Comparison of ENCODE assay signal across 19 mouse cellular contexts in genomic region chr9:110687061-110687460, GRCm38 (mm10). TPM values are rescaled to one million over a fixed set of nuclear protein-coding genes. Genes with fewer than 3 reads are reported as not detected.
A peak's percentile ranks its signal among the peaks of the same experiment; 100 is the strongest.
DNase-seq lines count a peak whose midpoint lies in the region; ATAC-seq and TF ChIP-seq lines count a peak whose summit lies in the region.
"Had no signal": no experiment of that assay in that cellular context is flagged by ENCODE, and none has a peak within 500 bp of the region (broad histone marks: within the 10 kb centered on the region; RNA-seq: fewer than 3 reads in every experiment).

No protein-coding gene starts in this region.

- WGBS in hindbrain, postnatal 0 days, result 65% methylated on average over 5 of the region's 5 CpGs
- 43% methylated on average over 5 of the region's 5 CpGs for WGBS in hindbrain, embryonic 11.5 days
- WGBS in liver, postnatal 0 days (ENCODE audit: insufficient replicate concordance), result 85% methylated on average over 5 of the region's 5 CpGs
- WGBS in liver, embryonic 12.5 days (ENCODE audit: insufficient replicate concordance), result 81% methylated on average over 5 of the region's 5 CpGs
- WGBS in intestine, postnatal 0 days, result 67% methylated on average over 5 of the region's 5 CpGs

- no peaks in the 10 kb centered on the region for H3K36me3 ChIP-seq in hindbrain, postnatal 0 days (ENCODE audit: insufficient read depth, low read length)
- no peaks in the 10 kb centered on the region for H3K36me3 ChIP-seq in hindbrain, embryonic 11.5 days (ENCODE audit: control insufficient read depth, insufficient read depth, low read length)
- H3K36me3 ChIP-seq in liver, postnatal 0 days (replicated peaks; ENCODE audit: insufficient read depth, low read length), result no peaks in the 10 kb centered on the region; the same call in 1 of the 2 replicates
- no peaks in the 10 kb centered on the region for H3K36me3 ChIP-seq in liver, embryonic 12.5 days
- no peaks in the 10 kb centered on the region; the same call in 1 of the 2 replicates for H3K36me3 ChIP-seq in intestine, postnatal 0 days (ENCODE audit: control insufficient read depth, insufficient read depth)
- H3K36me3 ChIP-seq: heart, embryonic 13.5 days; limb, embryonic 12.5 days; liver, embryonic 15.5 days had no signal

- ATAC-seq in hindbrain, postnatal 0 days, result no peak
- ATAC-seq in hindbrain, embryonic 11.5 days (ENCODE audit: low FRiP score), result no peak
- no peak for ATAC-seq in liver, postnatal 0 days
- no peak for ATAC-seq in liver, embryonic 12.5 days
- no peak for ATAC-seq in intestine, postnatal 0 days

- H3K9ac ChIP-seq in hindbrain, postnatal 0 days (replicated peaks; ENCODE audit: low read length), result no peak overlapping the region
- H3K9ac ChIP-seq in hindbrain, embryonic 11.5 days (ENCODE audit: low read depth, low read length), result no peak overlapping the region
- no peak overlapping the region for H3K9ac ChIP-seq in liver, postnatal 0 days (replicated peaks)
- no peak overlapping the region for H3K9ac ChIP-seq in liver, embryonic 12.5 days
- no peak overlapping the region for H3K9ac ChIP-seq in intestine, postnatal 0 days (ENCODE audit: low read depth, low read length)
- H3K9ac ChIP-seq: heart, embryonic 13.5 days; hindbrain, embryonic 14.5 days; limb, embryonic 12.5 days; liver, embryonic 15.5 days had no signal

- H3K4me1 ChIP-seq in hindbrain, postnatal 0 days (ENCODE audit: insufficient read depth, low read length), result peaks cover 32% of the 10 kb centered on the region; the same call in 1 of the 2 replicates
- H3K4me1 ChIP-seq in hindbrain, embryonic 11.5 days (replicated peaks; ENCODE audit: control insufficient read depth, insufficient read depth, low read length), result peaks cover 13% of the 10 kb centered on the region
- H3K4me1 ChIP-seq in liver, postnatal 0 days (ENCODE audit: insufficient read depth), result peaks cover 44% of the 10 kb centered on the region
- H3K4me1 ChIP-seq in liver, embryonic 12.5 days, result peaks cover 60% of the 10 kb centered on the region
- peaks cover 15% of the 10 kb centered on the region for H3K4me1 ChIP-seq in intestine, postnatal 0 days (replicated peaks; ENCODE audit: control insufficient read depth, insufficient read depth, low read length)

- H3K27ac ChIP-seq in hindbrain, postnatal 0 days, result no peak overlapping the region
- H3K27ac ChIP-seq in hindbrain, embryonic 11.5 days (ENCODE audit: low read depth, low read length), result no peak overlapping the region
- no peak overlapping the region for H3K27ac ChIP-seq in liver, postnatal 0 days (ENCODE audit: low read depth)
- no peak overlapping the region for H3K27ac ChIP-seq in liver, embryonic 12.5 days
- H3K27ac ChIP-seq in intestine, postnatal 0 days (ENCODE audit: low read depth, low read length), result no peak overlapping the region
- H3K27ac ChIP-seq: heart, embryonic 13.5 days; hindbrain, embryonic 14.5 days; limb, embryonic 12.5 days; liver, embryonic 15.5 days had no signal

- H3K4me2 ChIP-seq in hindbrain, postnatal 0 days (ENCODE audit: low read depth, low read length), result no peak overlapping the region
- no peak overlapping the region for H3K4me2 ChIP-seq in hindbrain, embryonic 11.5 days (replicated peaks; ENCODE audit: low read depth, low read length)
- H3K4me2 ChIP-seq in liver, postnatal 0 days (ENCODE audit: low read depth, low read length), result no peak overlapping the region
- H3K4me2 ChIP-seq in liver, embryonic 12.5 days, result no peak overlapping the region
- no peak overlapping the region for H3K4me2 ChIP-seq in intestine, postnatal 0 days (replicated peaks; ENCODE audit: low read depth)
- H3K4me2 ChIP-seq: heart, embryonic 13.5 days; hindbrain, embryonic 14.5 days; limb, embryonic 12.5 days; liver, embryonic 15.5 days had no signal

- no peaks in the 10 kb centered on the region for H3K27me3 ChIP-seq in hindbrain, postnatal 0 days (ENCODE audit: insufficient read depth, low read length)
- H3K27me3 ChIP-seq in hindbrain, embryonic 11.5 days (ENCODE audit: control insufficient read depth, insufficient read depth, low read length), result no peaks in the 10 kb centered on the region
- no peaks in the 10 kb centered on the region for H3K27me3 ChIP-seq in liver, postnatal 0 days (ENCODE audit: insufficient read depth, low read length)
- H3K27me3 ChIP-seq in liver, embryonic 12.5 days (replicated peaks), result no peaks in the 10 kb centered on the region
- no peaks in the 10 kb centered on the region for H3K27me3 ChIP-seq in intestine, postnatal 0 days (replicated peaks; ENCODE audit: control insufficient read depth, insufficient read depth, low read length)
- H3K27me3 ChIP-seq: heart, embryonic 13.5 days; limb, embryonic 12.5 days; liver, embryonic 15.5 days had no signal

- peak; percentile 52 to 62 for DNase-seq in cerebellum, postnatal 10 days
- DNase-seq in cerebellum, adult 9-10 months, result no peak
- no peak for DNase-seq in hindbrain, postnatal 0 days (ENCODE audit: low spot score)
- DNase-seq in hindbrain, embryonic 11.5 days (ENCODE audit: low spot score), result no peak
- DNase-seq in liver, postnatal 0 days, result no peak
- no peak for DNase-seq in adrenal gland, postnatal 10 days
- DNase-seq: embryo, embryonic 11 days; gastrocnemius, postnatal 14 days; heart, adult 18-20 months; kidney, adult 11 months; lung, postnatal 36 days; thymus, postnatal 14 days had no signal

- TF ChIP-seq CTCF in hindbrain, postnatal 0 days (IDR thresholded peaks at IDR 0.05; ENCODE audit: low read depth), result peak; percentile 50; the same call in 1 of the 2 replicates
- TF ChIP-seq CTCF in liver, postnatal 0 days (IDR thresholded peaks at IDR 0.05; ENCODE audit: low read depth), result 0 out of 2 replicates have a peak, but pooled peaks have one; percentile 2
- TF ChIP-seq CTCF in intestine, postnatal 0 days (IDR thresholded peaks at IDR 0.05; ENCODE audit: low read depth), result peak; percentile 59

- H3K4me3 ChIP-seq in hindbrain, postnatal 0 days (ENCODE audit: low read length), result no peak overlapping the region
- H3K4me3 ChIP-seq in hindbrain, embryonic 11.5 days (ENCODE audit: low read depth, low read length), result no peak overlapping the region
- no peak overlapping the region for H3K4me3 ChIP-seq in liver, postnatal 0 days (ENCODE audit: low read depth, low read length)
- H3K4me3 ChIP-seq in liver, embryonic 12.5 days, result no peak overlapping the region
- no peak overlapping the region for H3K4me3 ChIP-seq in intestine, postnatal 0 days (ENCODE audit: low read depth, low read length)
- H3K4me3 ChIP-seq: heart, embryonic 13.5 days; limb, embryonic 12.5 days; liver, embryonic 15.5 days had no signal

- H3K9me3 ChIP-seq in hindbrain, postnatal 0 days (ENCODE audit: low read length), result no peaks in the 10 kb centered on the region
- H3K9me3 ChIP-seq in hindbrain, embryonic 11.5 days (ENCODE audit: control insufficient read depth, low read length), result no peaks in the 10 kb centered on the region
- no peaks in the 10 kb centered on the region for H3K9me3 ChIP-seq in liver, postnatal 0 days (ENCODE audit: low read length)
- H3K9me3 ChIP-seq in liver, embryonic 12.5 days (replicated peaks), result no peaks in the 10 kb centered on the region
- no peaks in the 10 kb centered on the region for H3K9me3 ChIP-seq in intestine, postnatal 0 days (ENCODE audit: control insufficient read depth)
- H3K9me3 ChIP-seq: heart, embryonic 13.5 days; limb, embryonic 12.5 days; liver, embryonic 15.5 days had no signal

- TF ChIP-seq EP300 in liver, postnatal 0 days (IDR thresholded peaks at IDR 0.05; ENCODE audit: low read depth), result no peak

RNA-seq across cellular contexts. Expression of gene Ccdc12, which starts 30.8 kb away (rescaled TPM):
- 15.0 and 17.0 TPM in 2 replicates for total RNA-seq in hindbrain, postnatal 0 days (2014; rRNA removed)
- 108 and 113 TPM in 2 replicates for polyA plus RNA-seq in hindbrain, postnatal 0 days (2015; fragmentation: Nextera tagmentation; extraction: Ambion mirVana)
- polyA plus RNA-seq in hindbrain, embryonic 11.5 days (2014; fragmentation: Nextera tagmentation; extraction: Ambion mirVana), result 141 and 145 TPM in 2 replicates
- 69.3 and 71.1 TPM in 2 replicates for polyA plus RNA-seq in liver, postnatal 0 days (2015; fragmentation: Nextera tagmentation; extraction: Ambion mirVana)
- 103 and 105 TPM in 2 replicates for polyA plus RNA-seq in liver, embryonic 12.5 days (2016; fragmentation: Nextera tagmentation; extraction: Ambion mirVana)
- 122 and 124 TPM in 2 replicates for polyA plus RNA-seq in intestine, postnatal 0 days (2015; fragmentation: Nextera tagmentation; extraction: Ambion mirVana)
- total RNA-seq in adrenal gland, postnatal 10 days (2021), result 10 to 100 TPM; 64.3 to 66.0 TPM

RNA-seq across cellular contexts. Expression of gene Nbeal2, which starts 33.1 kb away (rescaled TPM):
- 9.0 and 11.5 TPM in 2 replicates for total RNA-seq in hindbrain, postnatal 0 days (2014; rRNA removed)
- polyA plus RNA-seq in hindbrain, postnatal 0 days (2015; fragmentation: Nextera tagmentation; extraction: Ambion mirVana), result 1.8 and 1.9 TPM in 2 replicates
- polyA plus RNA-seq in hindbrain, embryonic 11.5 days (2014; fragmentation: Nextera tagmentation; extraction: Ambion mirVana), result 1.9 and 2.4 TPM in 2 replicates
- polyA plus RNA-seq in liver, postnatal 0 days (2015; fragmentation: Nextera tagmentation; extraction: Ambion mirVana), result 1.5 and 2.0 TPM in 2 replicates
- 4.7 and 4.9 TPM in 2 replicates for polyA plus RNA-seq in liver, embryonic 12.5 days (2016; fragmentation: Nextera tagmentation; extraction: Ambion mirVana)
- polyA plus RNA-seq in intestine, postnatal 0 days (2015; fragmentation: Nextera tagmentation; extraction: Ambion mirVana), result 1.0 and 1.3 TPM in 2 replicates
- 10 to 100 TPM in 1 of 2 experiments, 1 to 10 TPM in 1; 8.2 to 12.0 TPM for total RNA-seq in adrenal gland, postnatal 10 days (2021)

RNA-seq across cellular contexts. Expression of gene Myl3, which starts 54.6 kb away (rescaled TPM):
- total RNA-seq in hindbrain, postnatal 0 days (2014; rRNA removed), result 0.72 TPM in 1 of 2 replicates, not detected in the other
- polyA plus RNA-seq in hindbrain, postnatal 0 days (2015; fragmentation: Nextera tagmentation; extraction: Ambion mirVana), result 0.65 and 0.89 TPM in 2 replicates
- 0.42 and 0.73 TPM in 2 replicates for polyA plus RNA-seq in hindbrain, embryonic 11.5 days (2014; fragmentation: Nextera tagmentation; extraction: Ambion mirVana)
- 0.52 and 2.0 TPM in 2 replicates for polyA plus RNA-seq in liver, postnatal 0 days (2015; fragmentation: Nextera tagmentation; extraction: Ambion mirVana)
- 0.48 and 1.6 TPM in 2 replicates for polyA plus RNA-seq in liver, embryonic 12.5 days (2016; fragmentation: Nextera tagmentation; extraction: Ambion mirVana)
- 0.16 TPM in 1 of 2 replicates, not detected in the other for polyA plus RNA-seq in intestine, postnatal 0 days (2015; fragmentation: Nextera tagmentation; extraction: Ambion mirVana)
- 10 to 100 TPM; 10.6 to 78.0 TPM for total RNA-seq in adrenal gland, postnatal 10 days (2021)
- total RNA-seq: layer of hippocampus, postnatal 14 days had no signal

RNA-seq across cellular contexts. Expression of gene Pth1r, which starts 59.9 kb away (rescaled TPM):
- total RNA-seq in hindbrain, postnatal 0 days (2014; rRNA removed), result 27.7 and 29.2 TPM in 2 replicates
- polyA plus RNA-seq in hindbrain, postnatal 0 days (2015; fragmentation: Nextera tagmentation; extraction: Ambion mirVana), result 11.7 and 12.5 TPM in 2 replicates
- polyA plus RNA-seq in hindbrain, embryonic 11.5 days (2014; fragmentation: Nextera tagmentation; extraction: Ambion mirVana), result 21.9 and 23.9 TPM in 2 replicates
- 5.2 and 5.3 TPM in 2 replicates for polyA plus RNA-seq in liver, postnatal 0 days (2015; fragmentation: Nextera tagmentation; extraction: Ambion mirVana)
- polyA plus RNA-seq in liver, embryonic 12.5 days (2016; fragmentation: Nextera tagmentation; extraction: Ambion mirVana), result 7.8 and 9.1 TPM in 2 replicates
- polyA plus RNA-seq in intestine, postnatal 0 days (2015; fragmentation: Nextera tagmentation; extraction: Ambion mirVana), result 8.9 and 9.1 TPM in 2 replicates
- total RNA-seq in adrenal gland, postnatal 10 days (2021), result 10 to 100 TPM; 13.4 to 13.9 TPM

Comparison
In these comparisons a context has a peak if more than half of its experiments do, and no peak if none do; other contexts are left out.
1. DNase-seq: peak in cerebellum, postnatal 10 days (2 of 2); none in cerebellum, adult 9-10 months (single experiment), hindbrain, postnatal 0 days (single experiment), hindbrain, embryonic 11.5 days (single experiment), liver, postnatal 0 days (single experiment) and adrenal gland, postnatal 10 days (single experiment).
2. CTCF ChIP-seq: peak in every context shown above with its lines; median percentile 59 in intestine, postnatal 0 days; 50 in hindbrain, postnatal 0 days; 2 in liver, postnatal 0 days.